Mouse (Mus musculus) lung, embryonic 14.5 days (tissue): ENCODE measurements at regions not wholly inside any gene's neighbourhood (a gene's known extent, or its start where the extent isn't known, plus 50 kb on each side); places are given as distances from the start of the nearest gene placed in this dataset.

ENCODE experiments used
- ATAC-seq: fragments of 200-750 bp; cut with Nextera tagmentation; 2 replicates; pipeline ENCODE4 v1.8.0; 2017; ENCODE audit warnings: mild to moderate bottlenecking, moderate TSS enrichment, moderate library complexity; ENCODE audit not compliant: insufficient read depth
- DNase-seq: peaks from one replicate; pipeline ENCODE4 v3.0.0-alpha.2; 2015
- H3K27ac ChIP-seq: fragments of 300-500 bp; sonication (generic); 2 replicates; pipeline ENCODE4 v1.5.1; 2014; ENCODE audit warnings: low read depth, mild to moderate bottlenecking, moderate library complexity
- H3K27me3 ChIP-seq: fragments of 300-500 bp; sonication (generic); 2 replicates; pipeline ENCODE4 v1.6.1; 2014; ENCODE audit warnings: low read length, control low read depth; ENCODE audit not compliant: insufficient read depth
- H3K36me3 ChIP-seq: fragments of 300-500 bp; sonication (generic); 2 replicates; pipeline ENCODE4 v1.6.1; 2014; ENCODE audit warnings: control low read depth; ENCODE audit not compliant: insufficient read depth
- H3K4me1 ChIP-seq: fragments of 300-500 bp; sonication (generic); 2 replicates; pipeline ENCODE4 v1.6.1; 2014; ENCODE audit warnings: antibody characterized with exemption, control low read depth; ENCODE audit not compliant: insufficient read depth
- H3K4me2 ChIP-seq: fragments of 300-500 bp; sonication (generic); 2 replicates; pipeline ENCODE4 v1.6.1; 2014; ENCODE audit warnings: mild to moderate bottlenecking
- H3K4me3 ChIP-seq: fragments of 300-500 bp; sonication (generic); 2 replicates; pipeline ENCODE4 v1.5.1; 2014; ENCODE audit warnings: low read depth, low read length
- H3K9ac ChIP-seq: fragments of 300-500 bp; sonication (generic); 2 replicates; pipeline ENCODE4 v1.6.1; 2014
- H3K9me3 ChIP-seq: fragments of 300-500 bp; sonication (generic); 2 replicates; pipeline ENCODE4 v1.6.1; 2016; ENCODE audit warnings: low read depth, low read length, control low read depth
- CTCF ChIP-seq: IDR thresholded peaks from 2 replicates; pipeline ENCODE4 v1.5.1; 2016; ENCODE audit warnings: antibody characterized with exemption, low read depth
- WGBS: fragments of 180-500 bp; shearing (Covaris S2); extraction: QIAGEN DNeasy Blood & Tissue Kit; methylation state at CpG from one replicate; pipeline ENCODE4 v1.1.7; 2014; 5-methylcytosine and 5-hydroxymethylcytosine counted together

- ATAC-seq (no peak), DNase-seq (no peak)
- Histone ChIP-seq H3K9ac (no peak overlapping the region), H3K4me2 (no peak overlapping the region), H3K27me3 (no peaks in the 10 kb centered on the region), H3K36me3 (no peaks in the 10 kb centered on the region), H3K27ac (no peak overlapping the region), H3K4me3 (no peak overlapping the region), H3K9me3 (no peaks in the 10 kb centered on the region), H3K4me1 (no peaks in the 10 kb centered on the region)
- 0 out of 2 replicates have a peak, but pooled peaks have one; percentile 11 for TF ChIP-seq CTCF
- WGBS, result 81% methylated on average over 14 of the region's 14 CpGs
Observed at GRCm38 (mm10) chr15:63006471-63007228, 838.3 kb downstream of the Gsdmc2 start.

- Histone ChIP-seq H3K27me3 (no peaks in the 10 kb centered on the region), H3K9ac (no peak overlapping the region), H3K4me1 (no peaks in the 10 kb centered on the region), H3K36me3 (no peaks in the 10 kb centered on the region), H3K9me3 (no peaks in the 10 kb centered on the region), H3K27ac (no peak overlapping the region), H3K4me3 (no peak overlapping the region), H3K4me2 (no peak overlapping the region)
- DNase-seq, result no peak
- TF ChIP-seq CTCF, result no peak
- no peak for ATAC-seq
- WGBS, result 78% methylated on average over 2 of the region's 2 CpGs
Observed at GRCm38 (mm10) chr15:62994691-62995090, 850.3 kb downstream of the Gsdmc2 start.

- no peaks in the 10 kb centered on the region for H3K36me3 ChIP-seq
- H3K27ac ChIP-seq, result peak overlapping the region; percentile 71
- no peak for TF ChIP-seq CTCF
- no peaks in the 10 kb centered on the region for H3K27me3 ChIP-seq
- no peak overlapping the region for H3K4me3 ChIP-seq
- H3K4me2 ChIP-seq, result no peak overlapping the region
- WGBS, result 32% methylated on average over 4 of the region's 4 CpGs
- 0 out of 2 replicates have a peak, but pooled peaks cover 4% of the 10 kb centered on the region for H3K4me1 ChIP-seq
- no peak overlapping the region for H3K9ac ChIP-seq
- no peaks in the 10 kb centered on the region for H3K9me3 ChIP-seq
- ATAC-seq, result peak; percentile 34; the same call in 1 of the 2 replicates
- DNase-seq, result peak; percentile 78
Observed at GRCm38 (mm10) chr15:62986871-62987270, 858.1 kb downstream of the Gsdmc2 start.

- WGBS, result 26% methylated on average over 7 of the region's 7 CpGs
- ATAC-seq, result peak; percentile 96
- H3K4me1 ChIP-seq, result 0 out of 2 replicates have a peak, but pooled peaks cover 4% of the 10 kb centered on the region
- peak; percentile 93 for DNase-seq
- no peaks in the 10 kb centered on the region for H3K27me3 ChIP-seq
- peak overlapping the region; percentile 71; the same call in 1 of the 2 replicates for H3K27ac ChIP-seq
- H3K4me3 ChIP-seq, result no peak overlapping the region
- no peak overlapping the region for H3K4me2 ChIP-seq
- no peaks in the 10 kb centered on the region for H3K9me3 ChIP-seq
- H3K36me3 ChIP-seq, result no peaks in the 10 kb centered on the region
- TF ChIP-seq CTCF, result no peak
- no peak overlapping the region for H3K9ac ChIP-seq
Observed at GRCm38 (mm10) chr15:62986147-62986546, 858.8 kb downstream of the Gsdmc2 start.

- no peak for ATAC-seq
- no peaks in the 10 kb centered on the region for H3K4me1 ChIP-seq
- no peak overlapping the region for H3K4me3 ChIP-seq
Observed at GRCm38 (mm10) chr15:62970566-62970965, 874.4 kb downstream of the Gsdmc2 start.

GRCm38 (mm10) chr15:62962681-62963080 is 882.3 kb downstream of the Gsdmc2 start:
- TF ChIP-seq CTCF, result no peak
- no peak overlapping the region for H3K9ac ChIP-seq
- DNase-seq (peak; percentile 73), ATAC-seq (no peak)
- no peak overlapping the region for H3K4me2 ChIP-seq
- 0 out of 2 replicates have a peak, but pooled peaks cover 7% of the 10 kb centered on the region for H3K4me1 ChIP-seq
- WGBS, result 26% methylated on average over 5 of the region's 5 CpGs
- no peaks in the 10 kb centered on the region for H3K27me3 ChIP-seq
- no peak overlapping the region for H3K4me3 ChIP-seq
- H3K27ac ChIP-seq, result no peak overlapping the region; the same call in 1 of the 2 replicates
- H3K36me3 ChIP-seq, result no peaks in the 10 kb centered on the region
- no peaks in the 10 kb centered on the region for H3K9me3 ChIP-seq

More at GRCm38 (mm10) chr15:62970566-62970965, 874.4 kb downstream of the Gsdmc2 start:
- no peaks in the 10 kb centered on the region for H3K36me3 ChIP-seq
- no peak for TF ChIP-seq CTCF
- WGBS, result 77% methylated on average over 2 of the region's 2 CpGs
- H3K27ac ChIP-seq, result no peak overlapping the region
- no peaks in the 10 kb centered on the region for H3K27me3 ChIP-seq
- DNase-seq, result no peak
- no peak overlapping the region for H3K9ac ChIP-seq
- no peak overlapping the region for H3K4me2 ChIP-seq
- no peaks in the 10 kb centered on the region for H3K9me3 ChIP-seq

GRCm38 (mm10) chr15:62960623-62961022 is 884.4 kb downstream of the Gsdmc2 start:
- no peaks in the 10 kb centered on the region for H3K27me3 ChIP-seq
- DNase-seq (no peak), ATAC-seq (no peak)
- TF ChIP-seq CTCF, result no peak
- 91% methylated on average over 1 of the region's 1 CpGs for WGBS
- no peak overlapping the region for H3K4me2 ChIP-seq
- H3K27ac ChIP-seq, result no peak overlapping the region
- H3K9me3 ChIP-seq, result no peaks in the 10 kb centered on the region
- H3K36me3 ChIP-seq, result no peaks in the 10 kb centered on the region
- H3K4me3 ChIP-seq, result no peak overlapping the region
- no peak overlapping the region for H3K9ac ChIP-seq
- 0 out of 2 replicates have a peak, but pooled peaks cover 7% of the 10 kb centered on the region for H3K4me1 ChIP-seq
